Mouse (Mus musculus): ENCODE data around the gene Kcns3. TPM values are rescaled to one million over a fixed set of nuclear protein-coding genes. Genes with fewer than 3 reads are reported as not detected.

Gene Kcns3
- polyA plus RNA-seq, 1 experiment = 9.1 TPM

GRCm38 (mm10) chr12:11177408-11178394 is 26.8 kb upstream of the Kcns3 start:
- no peak for DNase-seq
- WGBS = 47% methylated on average over 5 of the region's 5 CpGs
- Histone ChIP-seq H3K4me3 (replicated peaks; ENCODE audit: insufficient read depth, low read depth, low read length) (no peak overlapping the region), H3K4me1 (ENCODE audit: control insufficient read depth, insufficient read depth, low read length) (no peaks in the 10 kb centered on the region), H3K27ac (ENCODE audit: insufficient read depth, low read length) (no peak overlapping the region), H3K27me3 (ENCODE audit: control insufficient read depth, insufficient read depth, low read length) (no peaks in the 10 kb centered on the region; the same call in 1 of the 2 replicates)
- TF ChIP-seq POLR2A (IDR thresholded peaks at IDR 0.05; ENCODE audit: borderline replicate concordance, insufficient read depth, low read length) = no peak
- no peak for TF ChIP-seq CTCF (IDR thresholded peaks at IDR 0.05; ENCODE audit: borderline replicate concordance, insufficient read depth, low read depth, low read length)

- no peak for TF ChIP-seq CTCF (IDR thresholded peaks at IDR 0.05; ENCODE audit: borderline replicate concordance, insufficient read depth, low read depth, low read length)
- TF ChIP-seq POLR2A (IDR thresholded peaks at IDR 0.05; ENCODE audit: borderline replicate concordance, insufficient read depth, low read length) = no peak
- no peak for DNase-seq
- WGBS = 89% methylated on average over 3 of the region's 3 CpGs
- no peaks in the 10 kb centered on the region for H3K4me1 ChIP-seq (ENCODE audit: control insufficient read depth, insufficient read depth, low read length)
- H3K27ac ChIP-seq (ENCODE audit: insufficient read depth, low read length) = no peak overlapping the region
- no peaks in the 10 kb centered on the region for H3K27me3 ChIP-seq (ENCODE audit: control insufficient read depth, insufficient read depth, low read length)
- H3K4me3 ChIP-seq (replicated peaks; ENCODE audit: insufficient read depth, low read depth, low read length) = no peak overlapping the region
Measured at GRCm38 (mm10) chr12:11158670-11159069, 7.8 kb upstream of the Kcns3 start.

GRCm38 (mm10) chr12:11155123-11155522 is 4.3 kb upstream of the Kcns3 start:
- TF ChIP-seq CTCF (IDR thresholded peaks at IDR 0.05; ENCODE audit: borderline replicate concordance, insufficient read depth, low read depth, low read length) (no peak), POLR2A (IDR thresholded peaks at IDR 0.05; ENCODE audit: borderline replicate concordance, insufficient read depth, low read length) (no peak)
- Histone ChIP-seq H3K27me3 (ENCODE audit: control insufficient read depth, insufficient read depth, low read length) (no peaks in the 10 kb centered on the region; the same call in 1 of the 2 replicates), H3K4me1 (ENCODE audit: control insufficient read depth, insufficient read depth, low read length) (no peaks in the 10 kb centered on the region), H3K27ac (ENCODE audit: insufficient read depth, low read length) (no peak overlapping the region), H3K4me3 (replicated peaks; ENCODE audit: insufficient read depth, low read depth, low read length) (no peak overlapping the region)
- DNase-seq = no peak
- 98% methylated on average over 1 of the region's 1 CpGs for WGBS

GRCm38 (mm10) chr12:11153587-11153986 is 2.7 kb upstream of the Kcns3 start:
- no peak overlapping the region for H3K27ac ChIP-seq (ENCODE audit: insufficient read depth, low read length)
- H3K4me1 ChIP-seq (ENCODE audit: control insufficient read depth, insufficient read depth, low read length) = no peaks in the 10 kb centered on the region
- H3K27me3 ChIP-seq (ENCODE audit: control insufficient read depth, insufficient read depth, low read length) = no peaks in the 10 kb centered on the region; the same call in 1 of the 2 replicates
- no peak for TF ChIP-seq CTCF (IDR thresholded peaks at IDR 0.05; ENCODE audit: borderline replicate concordance, insufficient read depth, low read depth, low read length)
- no peak for TF ChIP-seq POLR2A (IDR thresholded peaks at IDR 0.05; ENCODE audit: borderline replicate concordance, insufficient read depth, low read length)
- DNase-seq = no peak
- H3K4me3 ChIP-seq (replicated peaks; ENCODE audit: insufficient read depth, low read depth, low read length) = no peak overlapping the region

- H3K4me3 ChIP-seq (replicated peaks; ENCODE audit: insufficient read depth, low read depth, low read length) = peak overlapping the region; percentile 14
- no peaks in the 10 kb centered on the region; the same call in 1 of the 2 replicates for H3K27me3 ChIP-seq (ENCODE audit: control insufficient read depth, insufficient read depth, low read length)
- H3K4me1 ChIP-seq (ENCODE audit: control insufficient read depth, insufficient read depth, low read length) = no peaks in the 10 kb centered on the region
- DNase-seq = peak; percentile 3 to 12
- TF ChIP-seq POLR2A (IDR thresholded peaks at IDR 0.05; ENCODE audit: borderline replicate concordance, insufficient read depth, low read length) (no peak), CTCF (IDR thresholded peaks at IDR 0.05; ENCODE audit: borderline replicate concordance, insufficient read depth, low read depth, low read length) (no peak)
- H3K27ac ChIP-seq (ENCODE audit: insufficient read depth, low read length) = no peak overlapping the region
- 1% methylated on average over 63 of the region's 66 CpGs for WGBS
Measured at GRCm38 (mm10) chr12:11150192-11150935, 492 bp downstream of the Kcns3 start.

GRCm38 (mm10) chr12:11149421-11150191 is 1.2 kb downstream of the Kcns3 start:
- Histone ChIP-seq H3K4me3 (replicated peaks; ENCODE audit: insufficient read depth, low read depth, low read length) (peak overlapping the region; percentile 14), H3K4me1 (ENCODE audit: control insufficient read depth, insufficient read depth, low read length) (no peaks in the 10 kb centered on the region), H3K27ac (ENCODE audit: insufficient read depth, low read length) (no peak overlapping the region), H3K27me3 (ENCODE audit: control insufficient read depth, insufficient read depth, low read length) (no peaks in the 10 kb centered on the region; the same call in 1 of the 2 replicates)
- DNase-seq = peak; percentile 4 to 15
- TF ChIP-seq POLR2A (IDR thresholded peaks at IDR 0.05; ENCODE audit: borderline replicate concordance, insufficient read depth, low read length) (no peak), CTCF (IDR thresholded peaks at IDR 0.05; ENCODE audit: borderline replicate concordance, insufficient read depth, low read depth, low read length) (no peak)
- WGBS = under 1% methylated on average over 41 of the region's 41 CpGs

GRCm38 (mm10) chr12:11149121-11149420 is 1.8 kb downstream of the Kcns3 start:
- Histone ChIP-seq H3K4me3 (replicated peaks; ENCODE audit: insufficient read depth, low read depth, low read length) (no peak overlapping the region), H3K4me1 (ENCODE audit: control insufficient read depth, insufficient read depth, low read length) (no peaks in the 10 kb centered on the region), H3K27me3 (ENCODE audit: control insufficient read depth, insufficient read depth, low read length) (no peaks in the 10 kb centered on the region; the same call in 1 of the 2 replicates), H3K27ac (ENCODE audit: insufficient read depth, low read length) (no peak overlapping the region)
- WGBS = 1% methylated on average over 14 of the region's 14 CpGs
- no peak for DNase-seq
- TF ChIP-seq CTCF (IDR thresholded peaks at IDR 0.05; ENCODE audit: borderline replicate concordance, insufficient read depth, low read depth, low read length) (no peak), POLR2A (IDR thresholded peaks at IDR 0.05; ENCODE audit: borderline replicate concordance, insufficient read depth, low read length) (no peak)
